Mouse (Mus musculus) neutrophil, adult 65 days (primary cell): ENCODE measurements around the gene Sycp3. TPM values are rescaled to one million over a fixed set of nuclear protein-coding genes. Genes with fewer than 3 reads are reported as not detected.

Source experiments
- total RNA-seq: library from RNA; stranded (reverse); gene quantifications from 2 replicates; pipeline ENCODE4 v1.2.4, GENCODE M21; 2023

Sycp3 gene
- total RNA-seq: not detected in 2 replicates

GRCm38 (mm10) chr10:88459502-88459992 is at the start of gene Sycp3:
Gene Sycp3 (plus strand): TSS chr10:88459569.

GRCm38 (mm10) chr10:88503421-88504314 is 44.3 kb downstream of the Sycp3 start, which contains the start of gene Chpt1:
Gene Chpt1 (minus strand): TSS chr10:88504073.

Other genes starting within 250 kb of the Sycp3 start
- 32.6 and 32.7 TPM in 2 replicates for gene Dram1, start 80.5 kb upstream of the Sycp3 start, total RNA-seq
- gene Gnptab, start 80.4 kb upstream of the Sycp3 start, total RNA-seq: 22.0 and 30.0 TPM in 2 replicates
- 7.9 and 10.7 TPM in 2 replicates for gene Chpt1, start 44.5 kb downstream of the Sycp3 start, total RNA-seq
- not detected in 2 replicates for gene Mybpc1, start 145.6 kb downstream of the Sycp3 start, total RNA-seq
- 0.43 TPM in 1 of 2 replicates, not detected in the other for gene Spic, start 225.4 kb downstream of the Sycp3 start, total RNA-seq